In the genomic region with DNA sequence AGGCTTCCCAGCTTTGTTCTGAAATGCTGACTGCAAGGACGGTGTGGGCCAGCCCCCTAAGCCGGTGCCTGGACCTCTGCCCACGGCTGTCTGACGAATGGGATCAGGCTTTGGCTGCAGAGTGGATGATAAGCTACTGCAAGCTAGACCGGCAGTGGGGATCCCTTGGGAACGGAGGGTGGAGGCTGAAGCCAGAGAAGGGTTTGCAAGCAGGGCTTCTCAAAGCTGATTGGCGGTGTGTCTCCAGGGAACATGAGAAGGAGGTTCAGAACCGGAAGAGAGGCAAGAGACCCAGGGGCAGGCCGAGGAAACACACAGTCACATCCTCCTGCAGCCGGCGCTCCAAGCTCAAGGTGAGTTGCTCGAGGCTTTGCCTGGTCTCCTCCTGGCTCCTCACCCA, we compare ENCODE assay signal across 9 mouse cellular contexts. TPM values are rescaled to one million over a fixed set of nuclear protein-coding genes. Genes with fewer than 3 reads are reported as not detected.
DNase-seq lines count a peak whose midpoint lies in the region; ATAC-seq lines count a peak whose summit lies in the region.
"Had no signal": no experiment of that assay in that cellular context is flagged by ENCODE, and none has a peak within 500 bp of the region (broad histone marks: within the 10 kb centered on the region; RNA-seq: fewer than 3 reads in every experiment).

No protein-coding gene starts in this region.

- H3K4me1 ChIP-seq in kidney, embryonic 16.5 days (ENCODE audit: insufficient read depth, low read length), result peaks cover 40% of the 10 kb centered on the region
- H3K4me1 ChIP-seq in forebrain, embryonic 12.5 days, result peaks cover 57% of the 10 kb centered on the region
- peaks cover 69% of the 10 kb centered on the region for H3K4me1 ChIP-seq in midbrain, embryonic 13.5 days (replicated peaks)

- no peaks in the 10 kb centered on the region for H3K9me3 ChIP-seq in kidney, embryonic 16.5 days (ENCODE audit: low read length)
- H3K9me3 ChIP-seq in forebrain, embryonic 12.5 days, result no peaks in the 10 kb centered on the region
- H3K9me3 ChIP-seq in midbrain, embryonic 13.5 days, result no peaks in the 10 kb centered on the region

- DNase-seq in kidney, adult 9 months, result no peak
- peak; percentile 82 for DNase-seq in heart, postnatal 4 days
- DNase-seq in layer of hippocampus, adult 9-11 months, result no peak
- no peak for DNase-seq in urinary bladder, adult 2 months (ENCODE audit: low spot score)
- DNase-seq: thymus, postnatal 25 days had no signal

- peak overlapping the region; percentile 24; the same call in 1 of the 2 replicates for H3K4me2 ChIP-seq in kidney, embryonic 16.5 days (replicated peaks; ENCODE audit: low read depth, low read length)
- H3K4me2 ChIP-seq in forebrain, embryonic 12.5 days, result peak overlapping the region; percentile 94
- H3K4me2 ChIP-seq in midbrain, embryonic 13.5 days (replicated peaks), result peak overlapping the region; percentile 96

- H3K27me3 ChIP-seq in kidney, embryonic 16.5 days (ENCODE audit: insufficient read depth, low read length), result peaks cover 8% of the 10 kb centered on the region
- H3K27me3 ChIP-seq in forebrain, embryonic 12.5 days, result peaks cover 12% of the 10 kb centered on the region; the same call in 1 of the 2 replicates
- H3K27me3 ChIP-seq in midbrain, embryonic 13.5 days, result peaks cover under 1% of the 10 kb centered on the region; the same call in 1 of the 2 replicates

- 34% methylated on average over 12 of the region's 12 CpGs for WGBS in kidney, embryonic 16.5 days
- WGBS in forebrain, embryonic 12.5 days, result 69% methylated on average over 12 of the region's 12 CpGs
- 44% methylated on average over 12 of the region's 12 CpGs for WGBS in midbrain, embryonic 13.5 days

- peaks cover 49% of the 10 kb centered on the region for H3K36me3 ChIP-seq in kidney, embryonic 16.5 days (ENCODE audit: insufficient read depth, low read length)
- H3K36me3 ChIP-seq in forebrain, embryonic 12.5 days (replicated peaks), result peaks cover 66% of the 10 kb centered on the region
- peaks cover 52% of the 10 kb centered on the region for H3K36me3 ChIP-seq in midbrain, embryonic 13.5 days

- H3K27ac ChIP-seq in kidney, embryonic 16.5 days (ENCODE audit: low read length), result no peak overlapping the region
- no peak overlapping the region for H3K27ac ChIP-seq in forebrain, embryonic 12.5 days
- peak overlapping the region; percentile 51; the same call in 1 of the 2 replicates for H3K27ac ChIP-seq in midbrain, embryonic 13.5 days

- no peak overlapping the region for H3K4me3 ChIP-seq in kidney, embryonic 16.5 days (ENCODE audit: low read length)
- H3K4me3 ChIP-seq in forebrain, embryonic 12.5 days (replicated peaks), result 0 out of 2 replicates have a peak overlapping the region, but pooled peaks have one; percentile 95
- H3K4me3 ChIP-seq in midbrain, embryonic 13.5 days (replicated peaks), result peak overlapping the region; percentile 93

- peak overlapping the region; percentile 3; the same call in 1 of the 2 replicates for H3K9ac ChIP-seq in kidney, embryonic 16.5 days (replicated peaks; ENCODE audit: low read length)
- H3K9ac ChIP-seq in forebrain, embryonic 12.5 days, result 0 out of 2 replicates have a peak overlapping the region, but pooled peaks have one; percentile 14
- peak overlapping the region; percentile 96 for H3K9ac ChIP-seq in midbrain, embryonic 13.5 days (replicated peaks)

- no peak for ATAC-seq in kidney, embryonic 16.5 days (ENCODE audit: low FRiP score, low TSS enrichment)
- no peak for ATAC-seq in forebrain, embryonic 12.5 days (ENCODE audit: low FRiP score)
- no peak for ATAC-seq in midbrain, embryonic 13.5 days
- ATAC-seq in erythroid progenitor cell, adult 5-6 weeks (replicated peaks; ENCODE audit: low FRiP score, poor library complexity, severe bottlenecking), result no peak

RNA-seq across cellular contexts. Expression of a gene that starts 3.4 kb away (rescaled TPM):
- 35.5 and 37.3 TPM in 2 replicates for polyA plus RNA-seq in kidney, embryonic 16.5 days (2015; fragmentation: Nextera tagmentation; extraction: Ambion mirVana)
- polyA plus RNA-seq in forebrain, embryonic 12.5 days (2016; fragmentation: Nextera tagmentation; extraction: Ambion mirVana), result 84.2 and 89.3 TPM in 2 replicates
- 1 to 10 TPM; 7.6 to 7.8 TPM for total RNA-seq in heart, postnatal 4 days (2021)
- 34.7 and 35.5 TPM in 2 replicates for polyA plus RNA-seq in midbrain, embryonic 13.5 days (2015; fragmentation: Nextera tagmentation; extraction: Ambion mirVana)
- not detected in 2 replicates for total RNA-seq in erythroid progenitor cell, adult 5-6 weeks (2015; ENCODE audit: low replicate concordance)
- total RNA-seq in erythroid progenitor cell, adult 5-6 weeks (2017; ENCODE audit: low replicate concordance), result 0.51 TPM in 1 of 2 replicates, not detected in the other
- polyA plus RNA-seq in urinary bladder, adult 2 months (2012; rRNA removed), result 3.0 TPM in 2 replicates

RNA-seq across cellular contexts. Expression of a gene that starts 14.6 kb away (rescaled TPM):
- 8.2 and 8.5 TPM in 2 replicates for polyA plus RNA-seq in kidney, embryonic 16.5 days (2015; fragmentation: Nextera tagmentation; extraction: Ambion mirVana)
- 11.5 and 11.7 TPM in 2 replicates for polyA plus RNA-seq in forebrain, embryonic 12.5 days (2016; fragmentation: Nextera tagmentation; extraction: Ambion mirVana)
- 1 to 10 TPM; 5.6 to 5.7 TPM for total RNA-seq in heart, postnatal 4 days (2021)
- 9.8 and 15.2 TPM in 2 replicates for polyA plus RNA-seq in midbrain, embryonic 13.5 days (2015; fragmentation: Nextera tagmentation; extraction: Ambion mirVana)
- total RNA-seq in erythroid progenitor cell, adult 5-6 weeks (2015; ENCODE audit: low replicate concordance), result 1.3 TPM in 1 of 2 replicates, not detected in the other
- total RNA-seq in erythroid progenitor cell, adult 5-6 weeks (2017; ENCODE audit: low replicate concordance), result 1.0 and 3.3 TPM in 2 replicates
- polyA plus RNA-seq in urinary bladder, adult 2 months (2012; rRNA removed), result 5.4 and 6.8 TPM in 2 replicates

RNA-seq across cellular contexts. Expression of a gene that starts 38.2 kb away (rescaled TPM):
- not detected in 2 replicates for polyA plus RNA-seq in kidney, embryonic 16.5 days (2015; fragmentation: Nextera tagmentation; extraction: Ambion mirVana)
- polyA plus RNA-seq in forebrain, embryonic 12.5 days (2016; fragmentation: Nextera tagmentation; extraction: Ambion mirVana), result not detected in 2 replicates
- total RNA-seq in heart, postnatal 4 days (2021), result not detected
- polyA plus RNA-seq in midbrain, embryonic 13.5 days (2015; fragmentation: Nextera tagmentation; extraction: Ambion mirVana), result not detected in 2 replicates
- not detected in 2 replicates for total RNA-seq in erythroid progenitor cell, adult 5-6 weeks (2015; ENCODE audit: low replicate concordance)
- not detected in 2 replicates for total RNA-seq in erythroid progenitor cell, adult 5-6 weeks (2017; ENCODE audit: low replicate concordance)
- 0.08 TPM in 1 of 2 replicates, not detected in the other for polyA plus RNA-seq in urinary bladder, adult 2 months (2012; rRNA removed)

RNA-seq across cellular contexts. Expression of a gene that starts 59.8 kb away (rescaled TPM):
- polyA plus RNA-seq in kidney, embryonic 16.5 days (2015; fragmentation: Nextera tagmentation; extraction: Ambion mirVana), result 9.9 and 10.9 TPM in 2 replicates
- polyA plus RNA-seq in forebrain, embryonic 12.5 days (2016; fragmentation: Nextera tagmentation; extraction: Ambion mirVana), result 12.7 and 14.5 TPM in 2 replicates
- 10 to 100 TPM; 30.5 to 34.9 TPM for total RNA-seq in heart, postnatal 4 days (2021)
- 14.1 and 16.3 TPM in 2 replicates for polyA plus RNA-seq in midbrain, embryonic 13.5 days (2015; fragmentation: Nextera tagmentation; extraction: Ambion mirVana)
- total RNA-seq in erythroid progenitor cell, adult 5-6 weeks (2015; ENCODE audit: low replicate concordance), result 5.4 and 13.4 TPM in 2 replicates
- total RNA-seq in erythroid progenitor cell, adult 5-6 weeks (2017; ENCODE audit: low replicate concordance), result 2.7 and 4.4 TPM in 2 replicates
- polyA plus RNA-seq in urinary bladder, adult 2 months (2012; rRNA removed), result 32.2 and 36.0 TPM in 2 replicates

Comparison
In these comparisons a context has a peak if more than half of its experiments do, and no peak if none do; other contexts are left out.
1. H3K4me2 ChIP-seq: peak in every context shown above with its lines; median percentile 96 in midbrain, embryonic 13.5 days; 94 in forebrain, embryonic 12.5 days; 24 in kidney, embryonic 16.5 days.
2. H3K9ac ChIP-seq: peak in every context shown above with its lines; median percentile 96 in midbrain, embryonic 13.5 days; 14 in forebrain, embryonic 12.5 days; 3 in kidney, embryonic 16.5 days.